Mouse (Mus musculus) thymus, postnatal 25 days (tissue): Measurements from ENCODE around the gene Pdia5.

Source experiments
- DNase-seq: peaks from one replicate; pipeline ENCODE4 v3.0.0; 2022

Pdia5 gene

GRCm38 (mm10) chr16:35490231-35491070, at the start of gene Pdia5:
Gene Pdia5, minus strand, starts transcription at chr16:35490873.
- DNase-seq = peak; percentile 13

DNA sequence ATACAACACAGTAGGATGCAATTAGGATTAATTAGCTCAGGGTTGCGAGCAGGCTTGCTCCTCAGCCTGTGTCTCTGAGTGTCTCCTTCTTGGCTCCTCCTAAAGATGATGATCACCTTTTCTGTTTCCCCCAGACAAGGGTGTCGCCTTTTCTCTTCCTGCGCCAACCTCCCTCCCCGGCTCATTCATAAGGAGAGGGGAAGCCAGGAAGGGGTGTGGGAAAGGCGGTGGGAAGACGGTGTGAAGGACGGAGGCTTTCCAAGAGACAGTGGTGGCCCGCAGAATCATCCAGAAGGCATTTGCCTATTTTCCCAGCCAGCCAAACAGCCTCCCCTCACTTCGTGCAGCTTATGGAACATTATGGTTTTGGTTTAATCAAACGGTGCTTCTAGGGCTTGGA, 48.4 kb upstream of the Pdia5 start:
- DNase-seq = no peak

DNA sequence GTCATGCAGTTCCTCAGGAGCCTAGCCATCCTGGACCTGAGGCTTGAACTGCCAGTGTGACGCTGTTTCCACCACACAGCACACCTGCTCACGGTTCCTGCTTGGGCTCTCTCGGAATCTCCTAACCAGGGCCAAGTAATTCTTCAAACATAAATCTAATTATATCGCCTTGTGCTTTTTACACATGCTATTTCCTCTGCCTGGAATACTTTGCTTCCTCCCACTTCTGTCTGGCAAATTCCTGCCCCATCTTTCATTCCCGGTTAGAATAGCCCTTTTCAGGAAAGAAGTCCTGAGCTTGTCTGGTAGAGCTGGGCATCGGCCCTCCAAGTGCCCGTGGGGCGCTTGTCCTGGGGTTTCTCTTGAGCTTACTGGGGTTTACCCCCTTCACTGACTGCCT, 47.0 kb upstream of the Pdia5 start:
- DNase-seq = no peak

- no peak for DNase-seq
Observed at GRCm38 (mm10) chr16:35534630-35535029, 44.0 kb upstream of the Pdia5 start.

GRCm38 (mm10) chr16:35524200-35524599, 33.5 kb upstream of the Pdia5 start:
- no peak for DNase-seq

DNA sequence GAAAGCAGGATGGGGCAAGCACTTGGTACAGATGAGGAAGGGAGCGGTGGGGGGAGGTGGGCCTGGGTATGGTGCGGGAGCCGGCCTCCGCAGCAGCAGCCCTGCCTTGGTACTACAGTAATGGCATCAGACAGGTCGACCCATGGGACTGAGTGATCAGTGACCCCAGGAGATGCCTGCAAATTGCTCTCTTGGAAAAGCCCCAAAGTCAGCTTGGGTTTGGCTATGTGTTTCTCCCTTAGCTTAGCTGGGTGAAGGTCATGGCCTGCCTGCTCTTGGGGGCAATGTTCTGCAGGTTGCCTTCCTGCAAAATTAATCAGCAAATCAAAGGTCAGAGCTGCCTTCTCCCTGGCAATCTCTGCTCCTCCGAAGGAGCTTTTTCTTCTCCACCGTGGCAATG, 28.6 kb upstream of the Pdia5 start:
- DNase-seq = no peak

DNA sequence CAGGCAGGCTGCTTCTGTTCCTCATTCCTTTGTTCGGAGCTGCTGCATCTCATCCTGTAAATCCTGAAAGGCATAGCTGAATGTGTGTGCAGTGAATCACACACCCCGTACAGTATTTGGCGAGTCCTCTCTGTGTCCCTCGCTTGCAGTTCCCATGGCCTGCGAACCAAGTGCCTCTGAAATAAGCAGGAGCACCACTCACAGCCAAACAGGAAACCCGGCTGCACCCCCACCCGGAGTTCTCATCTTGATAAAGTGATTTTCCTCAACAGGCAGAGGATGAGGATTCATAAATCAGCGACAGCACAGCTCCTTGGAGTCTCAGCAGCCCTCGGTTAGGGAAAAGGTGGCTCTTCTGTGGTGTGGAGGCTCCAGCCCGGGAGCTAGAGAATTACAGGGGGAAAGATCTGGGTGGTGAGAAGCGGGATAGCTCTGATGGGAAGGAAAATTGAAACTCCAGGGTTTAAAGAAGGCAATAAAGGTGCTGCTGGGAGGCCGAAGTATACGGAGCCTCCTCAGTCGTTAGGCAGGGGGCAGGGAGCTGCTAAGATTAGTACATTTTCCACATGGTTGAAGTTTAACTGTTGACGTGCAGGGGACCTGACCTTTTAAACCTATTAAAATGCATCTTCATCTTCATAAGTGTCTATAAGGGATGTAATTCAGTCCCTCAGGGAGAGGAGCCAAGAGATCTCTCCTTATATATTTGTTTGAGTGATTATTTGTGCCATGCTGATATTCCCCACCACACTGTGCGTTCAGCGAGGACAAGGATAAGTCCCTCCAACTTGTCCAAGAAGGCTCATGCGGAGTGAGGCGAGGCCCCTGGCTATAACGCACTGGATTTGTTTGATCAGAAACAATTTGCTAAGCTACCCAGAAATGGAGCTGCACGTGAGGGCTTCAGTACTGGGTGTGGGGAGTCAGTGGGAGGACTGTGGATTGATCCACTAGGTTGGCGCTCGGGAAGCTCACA, 27.6 kb upstream of the Pdia5 start:
- DNase-seq = no peak

- DNase-seq = no peak
Observed at GRCm38 (mm10) chr16:35515977-35516612, 25.4 kb upstream of the Pdia5 start.

- DNase-seq = no peak
Observed at GRCm38 (mm10) chr16:35509331-35510070, 18.8 kb upstream of the Pdia5 start.

DNA sequence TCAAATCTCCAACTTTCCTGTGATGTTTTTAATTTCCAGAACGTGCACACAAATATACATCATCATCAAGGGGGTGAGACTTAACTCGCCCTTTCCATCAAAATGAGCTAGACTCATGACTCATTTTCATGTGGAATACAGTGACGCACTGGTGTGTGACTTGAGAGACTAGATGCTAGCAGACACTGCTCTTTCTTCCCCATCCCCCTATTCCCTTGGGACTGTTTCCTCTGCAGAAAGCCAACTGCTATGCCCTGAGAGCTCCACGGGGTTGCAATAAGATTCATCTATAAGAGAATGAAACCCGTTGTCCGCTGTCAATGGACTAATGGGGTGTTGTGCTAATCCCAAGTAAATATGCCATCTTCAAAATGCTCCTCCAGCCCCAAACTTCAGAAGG, 17.9 kb upstream of the Pdia5 start:
- no peak for DNase-seq

DNA sequence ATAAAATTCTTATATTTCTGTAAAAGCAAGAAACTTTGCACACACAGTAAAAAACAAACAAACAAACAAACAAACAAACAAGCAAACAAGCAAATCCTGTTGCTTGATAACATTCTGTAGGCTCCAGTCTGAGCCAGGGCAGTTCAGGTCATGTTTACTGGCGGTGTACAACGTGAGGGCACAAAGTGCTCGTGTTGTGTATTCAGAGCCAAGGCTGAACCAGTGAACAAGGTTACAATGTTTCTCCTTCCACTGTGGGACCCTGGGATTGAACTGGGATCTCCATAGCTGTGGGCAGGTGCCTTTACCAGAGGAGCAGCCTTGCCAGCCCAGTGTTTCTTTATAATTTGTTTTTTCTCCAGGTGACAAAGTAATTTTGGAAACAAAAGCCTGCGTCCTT, 15.1 kb upstream of the Pdia5 start:
- no peak for DNase-seq

GRCm38 (mm10) chr16:35504266-35504665, 13.6 kb upstream of the Pdia5 start:
- DNase-seq = no peak

GRCm38 (mm10) chr16:35502456-35502855, 11.8 kb upstream of the Pdia5 start:
- DNase-seq = no peak

DNA sequence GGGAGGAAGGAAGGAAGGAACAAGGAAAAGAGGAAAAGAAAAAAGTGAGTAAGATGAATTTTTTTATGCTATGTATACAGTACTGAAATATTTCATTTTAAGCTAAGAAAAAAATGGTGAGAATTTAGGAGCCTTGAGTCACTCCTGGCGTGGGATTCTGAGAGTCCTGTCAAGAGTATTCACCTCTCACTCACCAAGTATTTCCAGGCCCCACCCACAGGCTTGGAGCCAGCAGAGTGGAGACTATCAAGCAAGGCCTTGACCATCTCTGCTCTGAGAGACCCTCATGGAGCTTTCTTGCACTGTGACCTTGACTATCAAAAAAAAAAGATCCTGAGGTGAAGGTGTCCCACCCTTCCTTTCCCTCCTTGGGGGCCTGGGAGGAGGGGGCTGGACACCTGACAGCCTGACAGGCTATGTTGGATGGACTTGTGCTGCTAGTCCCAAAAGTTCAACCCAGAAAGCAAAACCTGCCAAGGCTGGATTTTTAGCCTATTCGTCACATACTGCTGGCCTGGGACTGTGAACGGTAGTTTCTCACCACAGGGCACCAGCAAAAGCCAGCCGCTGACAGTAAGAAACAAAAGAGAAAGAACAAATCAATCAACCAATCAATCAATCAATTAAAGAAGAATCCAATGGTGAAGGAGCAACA, 10.6 kb upstream of the Pdia5 start:
- no peak for DNase-seq

DNA sequence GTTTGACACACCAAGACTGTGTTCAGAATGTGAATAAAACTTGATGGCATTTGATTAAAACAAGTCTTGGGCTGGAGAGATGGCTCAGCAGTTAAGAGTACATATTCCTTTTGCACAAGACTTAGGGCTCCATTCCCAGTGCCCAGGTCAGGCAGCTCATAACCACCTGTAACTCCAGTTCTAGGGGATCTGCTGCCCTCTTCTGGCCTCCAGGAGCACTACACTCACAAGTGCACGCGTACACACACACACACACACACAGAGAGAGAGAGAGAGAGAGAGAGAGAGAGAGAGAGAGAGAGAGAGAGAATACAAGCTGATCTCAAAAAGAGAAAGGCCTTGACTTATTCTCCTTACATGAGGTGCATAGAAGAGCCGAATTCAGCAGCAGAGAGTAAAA, 9.7 kb upstream of the Pdia5 start:
- DNase-seq = no peak

DNA sequence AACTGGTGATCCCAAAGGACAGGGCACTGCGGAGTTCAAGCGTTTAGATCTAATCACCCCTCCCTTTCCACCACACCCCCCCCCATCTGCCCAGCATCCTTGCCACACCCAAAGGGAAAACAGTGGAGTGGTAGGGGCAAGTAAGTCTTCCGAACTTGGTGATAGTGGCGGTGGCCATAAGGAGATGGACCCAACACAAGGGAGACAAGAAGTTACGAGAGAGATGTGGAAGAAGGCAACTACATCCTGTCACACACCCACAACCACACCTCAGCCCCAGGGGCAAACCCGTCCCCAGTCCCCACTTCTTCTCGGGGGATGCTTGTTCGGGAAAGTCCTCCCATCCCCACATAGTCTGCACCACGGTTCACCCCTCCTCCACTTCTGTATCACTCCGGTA, 880 bp downstream of the Pdia5 start:
- no peak for DNase-seq

DNA sequence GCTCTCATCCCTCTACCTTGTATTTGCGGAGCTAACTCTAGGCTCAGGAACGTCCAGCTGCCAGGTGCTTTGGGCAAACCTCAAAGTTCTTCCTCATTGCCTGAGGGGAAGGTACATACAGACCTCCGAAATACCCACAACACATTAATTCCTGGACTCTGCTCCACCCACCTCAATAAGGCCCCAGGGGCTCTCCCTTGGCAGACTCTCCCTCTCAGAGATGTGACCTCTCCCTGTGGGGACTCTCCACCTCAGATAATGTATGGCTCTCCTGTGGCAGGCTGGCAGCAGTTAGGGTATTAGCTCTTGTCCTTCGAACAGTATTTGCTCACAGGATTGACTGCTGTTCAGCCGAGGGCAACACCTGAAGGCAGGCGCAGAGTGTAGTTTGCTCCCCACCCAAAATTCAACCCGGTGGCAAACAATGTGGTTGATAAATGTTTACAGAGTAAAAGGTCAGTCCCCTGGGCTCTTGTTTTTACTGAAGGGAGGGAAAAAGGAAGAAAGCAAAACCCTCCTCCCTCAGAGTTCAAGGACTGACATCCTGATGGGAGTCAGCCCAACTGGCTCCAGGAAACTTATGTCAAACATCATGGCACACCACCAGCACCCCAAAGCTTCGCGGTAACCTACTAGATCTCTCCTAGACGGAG, 1.5 kb downstream of the Pdia5 start:
- no peak for DNase-seq

- DNase-seq = no peak
Observed at GRCm38 (mm10) chr16:35487776-35488175, 2.9 kb downstream of the Pdia5 start.

- no peak for DNase-seq
Observed at GRCm38 (mm10) chr16:35487056-35487455, 3.6 kb downstream of the Pdia5 start.

DNA sequence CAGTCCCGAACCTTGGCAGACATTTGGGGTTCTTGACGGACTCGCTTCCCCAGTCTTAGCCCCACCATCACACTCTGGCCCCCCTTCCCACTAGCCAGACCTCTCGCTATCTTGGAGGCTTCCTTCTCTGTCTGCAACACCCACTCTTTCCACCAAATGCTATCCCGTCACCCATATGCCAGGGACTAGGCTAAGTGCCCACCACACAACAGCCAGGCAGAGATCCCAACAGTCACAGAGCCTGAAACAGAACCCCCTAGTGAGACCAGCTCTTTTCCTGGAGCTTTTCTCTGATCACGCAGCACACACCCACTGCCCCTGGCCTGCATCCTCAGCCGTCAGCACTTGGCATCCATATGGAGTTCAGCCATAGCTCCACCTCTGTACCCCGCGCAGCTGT, 5.0 kb downstream of the Pdia5 start:
- no peak for DNase-seq

DNA sequence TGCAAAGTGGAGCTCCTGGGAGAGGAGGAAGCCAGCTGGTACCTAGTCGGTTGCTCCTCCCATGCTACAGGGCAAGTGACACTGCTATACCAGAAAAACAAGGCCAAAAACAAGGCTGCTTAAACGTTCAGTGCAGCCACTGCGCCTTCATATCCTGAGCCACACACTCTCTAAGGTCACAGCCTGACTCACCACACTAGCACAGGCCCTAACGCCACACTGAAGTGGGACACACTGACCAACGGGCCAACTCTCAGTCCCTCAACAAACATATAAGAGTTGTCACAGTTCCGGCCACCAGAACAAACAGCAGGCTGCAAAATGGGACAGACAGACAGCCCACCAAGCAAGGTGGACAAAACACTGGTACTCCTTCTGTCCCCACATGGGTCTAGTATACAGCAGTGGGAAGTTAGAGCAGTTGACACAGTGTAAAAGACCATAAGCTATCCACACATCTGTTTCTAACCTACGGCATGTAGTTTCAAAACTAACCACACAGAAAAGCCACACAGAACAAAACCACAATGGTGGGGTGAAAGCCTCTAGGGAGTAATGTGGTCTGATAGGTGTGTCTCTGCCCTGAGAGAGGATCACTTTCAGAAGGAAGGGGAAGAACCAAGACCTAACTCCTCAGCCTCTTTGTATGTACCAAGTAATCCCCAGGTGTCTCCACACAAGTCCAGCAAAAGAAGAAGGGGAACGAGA, 6.0 kb downstream of the Pdia5 start:
- DNase-seq = peak; percentile 6
